Mouse (Mus musculus) R1 (cell line): ENCODE data around the gene Cacna1c.

Experiments used
- DNase-seq: peaks from one replicate; pipeline ENCODE4 v3.0.0-alpha.2; 2018; ENCODE audit warnings: low read depth, low spot score

Cacna1c gene

GRCm38 (mm10) chr6:118680814-118681213 is 515.4 kb downstream of the Cacna1c start:
- no peak for DNase-seq

GRCm38 (mm10) chr6:118678031-118678430 is 518.2 kb downstream of the Cacna1c start:
- DNase-seq: no peak

GRCm38 (mm10) chr6:118677306-118677705 is 518.9 kb downstream of the Cacna1c start:
- DNase-seq: no peak

- no peak for DNase-seq
Observed at GRCm38 (mm10) chr6:118674781-118675180, 521.4 kb downstream of the Cacna1c start.

GRCm38 (mm10) chr6:118673974-118674695 is 522.1 kb downstream of the Cacna1c start:
- no peak for DNase-seq

- no peak for DNase-seq
Observed at GRCm38 (mm10) chr6:118653331-118653730, 542.9 kb downstream of the Cacna1c start.

GRCm38 (mm10) chr6:118649121-118649783 is 547.0 kb downstream of the Cacna1c start:
- DNase-seq: no peak

GRCm38 (mm10) chr6:118646265-118647061 is 549.8 kb downstream of the Cacna1c start:
- DNase-seq: peak; percentile 62

GRCm38 (mm10) chr6:118644866-118645265 is 551.4 kb downstream of the Cacna1c start:
- no peak for DNase-seq

GRCm38 (mm10) chr6:118643541-118643940 is 552.7 kb downstream of the Cacna1c start:
- no peak for DNase-seq

- DNase-seq: peak; percentile 38
Observed at GRCm38 (mm10) chr6:118641671-118642325, 554.4 kb downstream of the Cacna1c start.

GRCm38 (mm10) chr6:118639816-118640215 is 556.4 kb downstream of the Cacna1c start:
- DNase-seq: no peak

GRCm38 (mm10) chr6:118638911-118639310 is 557.3 kb downstream of the Cacna1c start:
- DNase-seq: no peak

- DNase-seq: no peak
Observed at GRCm38 (mm10) chr6:118632491-118632890, 563.7 kb downstream of the Cacna1c start.

- DNase-seq: no peak
Observed at GRCm38 (mm10) chr6:118630006-118630405, 566.2 kb downstream of the Cacna1c start.

- DNase-seq: peak; percentile 36
Observed at GRCm38 (mm10) chr6:118626246-118626645, 570.0 kb downstream of the Cacna1c start.

GRCm38 (mm10) chr6:118623609-118624008 is 572.6 kb downstream of the Cacna1c start:
- DNase-seq: no peak

- no peak for DNase-seq
Observed at GRCm38 (mm10) chr6:118621866-118622265, 574.4 kb downstream of the Cacna1c start.

GRCm38 (mm10) chr6:118621406-118621805 is 574.8 kb downstream of the Cacna1c start:
- no peak for DNase-seq

- no peak for DNase-seq
Observed at GRCm38 (mm10) chr6:118608906-118609305, 587.3 kb downstream of the Cacna1c start.

- DNase-seq: peak; percentile 43
Observed at GRCm38 (mm10) chr6:118605974-118606373, 590.2 kb downstream of the Cacna1c start.

- no peak for DNase-seq
Observed at GRCm38 (mm10) chr6:118603825-118604224, 592.4 kb downstream of the Cacna1c start.
